Mouse (Mus musculus): ENCODE results near the gene Nr1d2. TPM values are rescaled to one million over a fixed set of nuclear protein-coding genes. Genes with fewer than 3 reads are reported as not detected.
"Not testable (repeated sequence)": the region's sequence is repeated elsewhere in the genome, so short reads cannot be mapped to it uniquely, and the experiment has no call there.

The Nr1d2 gene
- polyA plus RNA-seq, 1 experiment from 2014 or later, result 4.0 TPM

DNA sequence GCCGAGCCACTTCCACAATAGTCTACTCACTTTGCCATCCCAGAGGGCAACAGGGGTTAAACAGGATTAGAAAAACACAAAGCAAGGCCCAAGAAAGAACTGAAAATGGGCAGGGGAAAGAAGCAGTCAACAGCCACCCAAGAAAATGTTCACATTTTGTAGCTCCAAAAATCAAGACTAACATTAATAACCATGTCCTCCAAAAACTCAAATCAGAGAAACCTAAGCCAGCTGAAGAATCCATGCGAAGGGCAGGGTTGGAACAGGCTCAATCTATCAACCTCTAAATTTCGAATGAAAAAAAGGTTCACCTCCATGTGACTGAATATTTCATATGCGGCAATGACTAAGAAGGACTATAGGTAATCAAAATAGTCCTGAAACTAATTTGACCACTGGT, 1.5 kb downstream of the Nr1d2 start:
- no peaks in the 10 kb centered on the region for H3K27me3 ChIP-seq (replicated peaks; ENCODE audit: control insufficient read depth, insufficient read depth, low read length)
- H3K4me1 ChIP-seq (replicated peaks; ENCODE audit: control insufficient read depth, insufficient read depth, low read length), result no peaks in the 10 kb centered on the region; the same call in 1 of the 2 replicates
- H3K9me3 ChIP-seq (ENCODE audit: control insufficient read depth, low read length), result no peaks in the 10 kb centered on the region
- ATAC-seq (replicated peaks; ENCODE audit: low FRiP score) (no peak), DNase-seq (ENCODE audit: low spot score) (no peak)
- no peak overlapping the region for H3K9ac ChIP-seq (ENCODE audit: low read depth, low read length)
- no peak overlapping the region; the same call in 1 of the 2 replicates for H3K27ac ChIP-seq (ENCODE audit: low read depth, low read length)
- 66% methylated on average over 4 of the region's 4 CpGs for WGBS
- no peaks in the 10 kb centered on the region for H3K36me3 ChIP-seq (ENCODE audit: control insufficient read depth, insufficient read depth, low read length)
- peak overlapping the region; percentile 77 for H3K4me3 ChIP-seq (ENCODE audit: low read depth, low read length)
- H3K4me2 ChIP-seq, result peak overlapping the region; percentile 95

DNA sequence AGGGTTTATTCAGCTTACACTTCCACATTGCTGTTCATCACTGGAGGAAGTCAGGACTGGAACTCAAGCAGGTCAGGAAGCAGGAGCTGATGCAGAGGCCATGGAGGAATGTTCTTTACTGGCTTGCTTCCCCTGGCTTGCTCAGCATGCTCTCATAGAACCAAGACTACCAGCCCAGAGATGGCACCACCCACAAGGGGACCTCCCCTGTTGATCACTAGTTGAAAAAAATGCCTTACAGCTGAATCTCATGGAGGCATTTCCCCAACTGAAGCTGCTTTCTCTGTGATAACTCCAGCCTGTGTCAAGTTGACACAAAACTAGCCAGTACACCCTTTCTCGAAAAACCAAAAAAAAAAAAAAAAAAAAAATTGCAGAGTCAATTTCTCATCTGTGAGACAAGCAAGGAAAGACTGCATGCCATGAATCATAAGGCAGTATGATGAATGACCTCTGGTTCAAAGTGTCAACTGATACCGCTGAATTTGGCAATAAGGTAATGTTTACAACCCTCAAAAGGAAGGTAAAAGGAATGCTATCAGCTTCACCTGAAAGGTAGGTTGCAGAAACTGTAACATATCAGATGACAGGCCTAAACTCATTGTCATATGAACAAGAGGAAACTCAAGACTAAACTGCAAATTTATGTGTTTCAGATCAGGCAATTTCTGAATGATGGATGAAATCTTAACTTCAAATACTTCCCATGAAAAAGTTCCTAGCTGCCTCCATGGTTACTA, 2.3 kb downstream of the Nr1d2 start:
- not testable (repeated sequence) for H3K27me3 ChIP-seq (replicated peaks; ENCODE audit: control insufficient read depth, insufficient read depth, low read length); ATAC-seq (replicated peaks; ENCODE audit: low FRiP score); H3K4me1 ChIP-seq (replicated peaks; ENCODE audit: control insufficient read depth, insufficient read depth, low read length); DNase-seq (ENCODE audit: low spot score); H3K9ac ChIP-seq (ENCODE audit: low read depth, low read length); H3K4me3 ChIP-seq (ENCODE audit: low read depth, low read length); H3K36me3 ChIP-seq (ENCODE audit: control insufficient read depth, insufficient read depth, low read length); H3K9me3 ChIP-seq (ENCODE audit: control insufficient read depth, low read length); H3K4me2 ChIP-seq; H3K27ac ChIP-seq (ENCODE audit: low read depth, low read length)
- WGBS, result 76% methylated on average over 2 of the region's 2 CpGs

DNA sequence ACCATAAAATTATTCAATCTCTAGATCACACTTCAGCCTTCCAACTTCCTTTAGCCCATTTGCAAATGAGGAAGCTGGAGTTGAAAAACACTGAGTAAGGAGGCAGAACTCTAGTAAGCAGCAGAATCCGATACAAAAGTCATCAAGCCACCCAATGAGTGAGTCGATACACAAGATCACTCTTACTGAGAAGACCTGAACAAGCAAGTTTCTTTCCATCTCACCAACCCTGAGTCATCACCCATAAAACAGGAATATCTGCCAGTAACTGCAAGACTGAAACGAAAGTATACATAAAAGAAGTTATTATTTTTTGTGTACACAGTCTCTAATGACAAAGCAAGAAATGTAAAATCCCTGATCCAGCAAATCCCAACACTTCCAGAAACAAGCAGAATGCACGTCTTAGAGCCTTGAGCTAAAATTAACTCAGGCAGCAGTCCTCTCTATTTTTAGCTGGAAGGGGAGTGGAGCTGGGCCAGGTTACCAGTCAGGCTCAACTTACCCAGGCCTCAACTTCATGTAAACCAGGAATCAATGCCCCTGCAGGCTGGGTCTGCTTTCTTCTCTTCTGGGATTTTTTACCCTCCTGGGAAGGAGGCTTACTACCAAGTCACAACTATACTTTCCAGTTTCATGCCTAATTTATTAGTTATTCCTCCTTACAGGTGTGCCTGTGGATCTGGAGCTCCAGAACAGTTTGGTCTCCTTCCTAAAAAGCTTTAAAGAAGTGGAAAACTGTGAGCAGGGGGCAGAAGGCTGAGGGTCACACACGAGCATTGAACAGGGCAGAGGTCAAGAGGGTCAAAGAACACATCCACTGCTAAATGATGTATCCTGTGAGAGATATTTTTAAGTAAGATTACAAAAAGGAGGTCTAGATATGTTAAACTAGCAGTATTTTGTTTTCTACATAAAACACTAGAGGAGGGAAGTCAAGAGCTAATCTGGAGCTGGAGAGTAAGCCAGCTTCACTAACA, 4.7 kb downstream of the Nr1d2 start:
- H3K4me2 ChIP-seq, result no peak overlapping the region
- no peak for DNase-seq (ENCODE audit: low spot score)
- WGBS, result 54% methylated on average over 5 of the region's 5 CpGs
- no peak overlapping the region for H3K27ac ChIP-seq (ENCODE audit: low read depth, low read length)
- ATAC-seq (replicated peaks; ENCODE audit: low FRiP score), result no peak
- H3K9me3 ChIP-seq (ENCODE audit: control insufficient read depth, low read length), result no peaks in the 10 kb centered on the region
- H3K9ac ChIP-seq (ENCODE audit: low read depth, low read length), result no peak overlapping the region
- H3K4me3 ChIP-seq (ENCODE audit: low read depth, low read length), result no peak overlapping the region
- no peaks in the 10 kb centered on the region for H3K36me3 ChIP-seq (ENCODE audit: control insufficient read depth, insufficient read depth, low read length)
- H3K4me1 ChIP-seq (replicated peaks; ENCODE audit: control insufficient read depth, insufficient read depth, low read length), result no peaks in the 10 kb centered on the region; the same call in 1 of the 2 replicates
- no peaks in the 10 kb centered on the region for H3K27me3 ChIP-seq (replicated peaks; ENCODE audit: control insufficient read depth, insufficient read depth, low read length)

DNA sequence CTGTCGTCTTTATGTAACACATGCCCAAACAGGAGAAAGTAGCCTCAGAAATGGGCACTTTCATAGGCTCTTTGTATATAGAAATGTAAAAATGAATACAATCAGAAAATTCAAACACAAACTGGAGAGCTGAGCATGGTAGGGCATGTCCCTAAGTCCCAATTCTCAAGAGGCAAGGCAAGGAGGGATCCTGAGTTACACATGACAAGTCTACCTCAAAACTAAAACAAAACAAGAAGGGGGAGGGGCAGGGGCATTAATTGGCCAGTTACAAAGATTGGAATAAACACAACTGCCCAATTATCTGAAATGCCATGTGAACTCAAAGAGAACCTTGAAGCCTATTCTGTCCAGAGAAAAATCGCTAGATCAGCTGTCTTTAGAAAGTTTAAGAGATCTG, 5.9 kb downstream of the Nr1d2 start:
- Histone ChIP-seq H3K4me3 (ENCODE audit: low read depth, low read length) (no peak overlapping the region), H3K4me1 (replicated peaks; ENCODE audit: control insufficient read depth, insufficient read depth, low read length) (no peaks in the 10 kb centered on the region; the same call in 1 of the 2 replicates), H3K36me3 (ENCODE audit: control insufficient read depth, insufficient read depth, low read length) (no peaks in the 10 kb centered on the region), H3K27ac (ENCODE audit: low read depth, low read length) (no peak overlapping the region), H3K9ac (ENCODE audit: low read depth, low read length) (no peak overlapping the region), H3K9me3 (ENCODE audit: control insufficient read depth, low read length) (no peaks in the 10 kb centered on the region), H3K27me3 (replicated peaks; ENCODE audit: control insufficient read depth, insufficient read depth, low read length) (no peaks in the 10 kb centered on the region), H3K4me2 (no peak overlapping the region)
- no peak for DNase-seq (ENCODE audit: low spot score)
- 87% methylated on average over 2 of the region's 2 CpGs for WGBS
- ATAC-seq (replicated peaks; ENCODE audit: low FRiP score), result no peak

DNA sequence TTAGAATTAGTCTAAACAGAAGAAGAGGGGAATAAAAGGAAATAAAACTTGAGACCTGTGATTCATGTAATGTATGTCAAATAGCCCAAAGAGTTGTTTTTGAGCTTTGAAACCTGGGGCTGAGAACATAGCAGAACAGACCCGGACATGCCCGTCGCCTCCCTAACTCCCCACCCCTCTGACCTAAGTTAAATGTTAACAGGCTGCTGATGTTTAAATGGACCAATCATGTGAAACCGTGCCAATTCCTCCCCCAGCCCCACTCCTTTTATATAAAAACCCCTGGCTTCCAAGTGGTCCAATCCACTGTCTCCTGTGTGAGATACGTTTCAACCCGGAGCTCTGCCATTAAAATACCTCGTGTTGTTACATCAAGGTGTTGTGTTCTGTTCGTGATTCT, 7.1 kb downstream of the Nr1d2 start:
- H3K27me3 ChIP-seq (replicated peaks; ENCODE audit: control insufficient read depth, insufficient read depth, low read length); H3K9ac ChIP-seq (ENCODE audit: low read depth, low read length); DNase-seq (ENCODE audit: low spot score); H3K36me3 ChIP-seq (ENCODE audit: control insufficient read depth, insufficient read depth, low read length); H3K4me1 ChIP-seq (replicated peaks; ENCODE audit: control insufficient read depth, insufficient read depth, low read length); ATAC-seq (replicated peaks; ENCODE audit: low FRiP score); H3K9me3 ChIP-seq (ENCODE audit: control insufficient read depth, low read length); H3K27ac ChIP-seq (ENCODE audit: low read depth, low read length); H3K4me2 ChIP-seq; H3K4me3 ChIP-seq (ENCODE audit: low read depth, low read length): not testable (repeated sequence)
- 90% methylated on average over 8 of the region's 8 CpGs for WGBS

DNA sequence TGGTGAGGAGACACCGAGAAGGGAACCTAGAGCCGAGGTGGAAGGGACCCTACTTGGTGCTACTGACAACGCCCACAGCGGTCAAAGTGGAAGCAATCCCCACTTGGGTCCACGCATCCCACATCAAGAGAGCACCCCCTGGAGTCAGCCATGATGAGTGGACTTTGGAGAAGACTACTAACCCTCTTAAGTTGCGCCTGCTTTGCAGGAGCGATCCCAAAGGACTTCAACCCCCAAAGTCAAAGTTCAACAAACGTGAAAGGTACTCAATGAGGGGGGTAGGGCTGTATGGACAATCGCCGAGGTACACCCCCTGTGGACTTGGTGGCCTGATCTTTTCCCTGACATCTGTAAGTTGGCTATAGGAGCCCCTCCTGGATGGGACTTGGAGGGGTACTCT, 9.2 kb downstream of the Nr1d2 start:
- H3K4me2 ChIP-seq; H3K27ac ChIP-seq (ENCODE audit: low read depth, low read length); DNase-seq (ENCODE audit: low spot score); H3K4me1 ChIP-seq (replicated peaks; ENCODE audit: control insufficient read depth, insufficient read depth, low read length); H3K36me3 ChIP-seq (ENCODE audit: control insufficient read depth, insufficient read depth, low read length); H3K9me3 ChIP-seq (ENCODE audit: control insufficient read depth, low read length); H3K4me3 ChIP-seq (ENCODE audit: low read depth, low read length); H3K27me3 ChIP-seq (replicated peaks; ENCODE audit: control insufficient read depth, insufficient read depth, low read length); H3K9ac ChIP-seq (ENCODE audit: low read depth, low read length); ATAC-seq (replicated peaks; ENCODE audit: low FRiP score): not testable (repeated sequence)
- 91% methylated on average over 10 of the region's 10 CpGs for WGBS

DNA sequence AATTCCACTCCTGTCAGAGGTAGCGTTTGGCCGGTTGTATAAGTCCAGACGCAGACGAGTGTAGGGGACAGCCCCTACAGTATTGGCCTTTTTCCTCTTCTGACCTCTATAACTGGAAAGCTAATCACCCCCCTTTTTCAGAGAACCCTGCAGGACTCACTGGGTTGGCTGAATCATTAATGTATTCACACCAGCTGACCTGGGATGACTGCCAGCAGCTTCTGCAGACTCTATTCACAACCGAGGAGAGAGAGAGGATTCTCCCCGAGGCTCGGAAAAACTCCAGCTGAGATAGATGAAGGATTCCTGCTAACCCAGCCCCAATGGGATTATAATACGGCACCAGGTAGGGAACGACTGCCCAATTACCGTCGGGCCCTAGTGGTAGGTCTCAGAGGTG, 12.7 kb downstream of the Nr1d2 start:
- H3K4me1 ChIP-seq (replicated peaks; ENCODE audit: control insufficient read depth, insufficient read depth, low read length); H3K27ac ChIP-seq (ENCODE audit: low read depth, low read length); H3K9ac ChIP-seq (ENCODE audit: low read depth, low read length); H3K36me3 ChIP-seq (ENCODE audit: control insufficient read depth, insufficient read depth, low read length); ATAC-seq (replicated peaks; ENCODE audit: low FRiP score); H3K27me3 ChIP-seq (replicated peaks; ENCODE audit: control insufficient read depth, insufficient read depth, low read length); H3K9me3 ChIP-seq (ENCODE audit: control insufficient read depth, low read length); H3K4me2 ChIP-seq; H3K4me3 ChIP-seq (ENCODE audit: low read depth, low read length); DNase-seq (ENCODE audit: low spot score): not testable (repeated sequence)
- 86% methylated on average over 11 of the region's 11 CpGs for WGBS

DNA sequence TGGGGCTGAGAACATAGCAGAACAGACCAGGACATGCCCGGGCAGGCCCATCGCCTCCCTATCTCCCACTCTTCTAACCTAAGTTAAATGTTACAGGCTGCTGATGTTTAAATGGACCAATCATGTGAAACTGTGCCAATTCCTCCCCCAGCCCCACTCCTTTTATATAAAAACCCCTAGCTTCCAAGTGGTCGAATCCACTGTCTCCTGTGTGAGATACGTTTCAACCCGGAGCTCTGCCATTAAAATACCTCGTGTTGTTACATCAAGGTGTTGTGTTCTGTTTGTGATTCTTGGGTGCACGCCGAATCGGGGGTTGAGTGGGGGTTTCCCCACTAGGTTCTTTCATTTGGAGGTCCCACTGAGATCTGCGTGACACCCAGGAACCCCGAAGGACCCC, 13.5 kb downstream of the Nr1d2 start:
- WGBS, result 94% methylated on average over 11 of the region's 11 CpGs
- not testable (repeated sequence) for DNase-seq (ENCODE audit: low spot score); H3K27me3 ChIP-seq (replicated peaks; ENCODE audit: control insufficient read depth, insufficient read depth, low read length); H3K9me3 ChIP-seq (ENCODE audit: control insufficient read depth, low read length); H3K9ac ChIP-seq (ENCODE audit: low read depth, low read length); ATAC-seq (replicated peaks; ENCODE audit: low FRiP score); H3K27ac ChIP-seq (ENCODE audit: low read depth, low read length); H3K4me1 ChIP-seq (replicated peaks; ENCODE audit: control insufficient read depth, insufficient read depth, low read length); H3K36me3 ChIP-seq (ENCODE audit: control insufficient read depth, insufficient read depth, low read length); H3K4me2 ChIP-seq; H3K4me3 ChIP-seq (ENCODE audit: low read depth, low read length)

Measured in liver, embryonic 11.5 days (tissue).